Mouse (Mus musculus): ENCODE data around the gene Sox12.

GRCm38 (mm10) chr2:152415786-152416185 is 17.9 kb upstream of the Sox12 start:
- no peak for TF ChIP-seq POLR2A (IDR thresholded peaks at IDR 0.05; ENCODE audit: borderline replicate concordance, extremely low read depth, low read depth, low read length)
- no peak for TF ChIP-seq CTCF (IDR thresholded peaks at IDR 0.05; ENCODE audit: insufficient read depth, low read length)

Measured in lung, adult 2 months (tissue).